In the genomic region with DNA sequence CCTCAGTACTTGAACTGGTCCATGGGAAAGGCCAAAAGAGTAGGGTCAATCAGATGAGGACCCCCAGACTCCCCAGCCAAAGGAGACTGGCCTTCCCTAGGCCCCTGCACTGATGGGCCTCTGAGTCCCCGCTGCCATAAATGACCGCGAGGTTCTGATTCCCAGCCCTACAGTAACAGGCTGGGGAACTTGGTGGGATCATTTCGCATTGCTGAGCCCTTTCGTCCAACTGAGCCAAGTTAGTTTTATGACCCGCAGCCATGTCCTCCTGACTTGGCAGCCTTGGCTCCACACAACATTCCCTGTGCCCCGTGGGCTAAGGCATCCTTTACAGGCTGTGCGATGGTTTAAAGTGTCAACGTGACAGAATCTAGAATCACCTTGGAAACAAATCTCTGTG, we compare ENCODE assay signal across 8 mouse cellular contexts. TPM values are rescaled to one million over a fixed set of nuclear protein-coding genes. Genes with fewer than 3 reads are reported as not detected.
DNase-seq lines count a peak whose midpoint lies in the region; ATAC-seq and TF ChIP-seq lines count a peak whose summit lies in the region.

No protein-coding gene starts in this region.

- DNase-seq in heart, embryonic 10.5 days (ENCODE audit: low spot score) = no peak
- no peak for DNase-seq in heart, adult 18-20 months
- no peak for DNase-seq in c-Kit-positive CD71-positive TER-119-positive erythroid progenitor cells, embryonic 14.5 days (ENCODE audit: low spot score)
- no peak for DNase-seq in spleen, adult 12 weeks (ENCODE audit: low spot score)
- no peak for DNase-seq in thymus, adult 18-20 months

- peaks cover 25% of the 10 kb centered on the region for H3K79me3 ChIP-seq in C2C12 (ENCODE audit: low read depth)

- no peaks in the 10 kb centered on the region for H3K9me3 ChIP-seq in heart, embryonic 10.5 days
- H3K9me3 ChIP-seq in forebrain, embryonic 15.5 days = no peaks in the 10 kb centered on the region
- H3K9me3 ChIP-seq in liver, embryonic 16.5 days (replicated peaks; ENCODE audit: control insufficient read depth, low read length) = no peaks in the 10 kb centered on the region

- peak overlapping the region; percentile 65; the same call in 1 of the 2 replicates for H3K9ac ChIP-seq in forebrain, embryonic 15.5 days (replicated peaks)
- peak overlapping the region; percentile 96 for H3K9ac ChIP-seq in liver, embryonic 16.5 days (ENCODE audit: low read depth, low read length)

- WGBS in heart, embryonic 10.5 days = 45% methylated on average over 9 of the region's 9 CpGs
- WGBS in forebrain, embryonic 15.5 days = 50% methylated on average over 9 of the region's 9 CpGs
- WGBS in liver, embryonic 16.5 days (ENCODE audit: insufficient replicate concordance) = 58% methylated on average over 9 of the region's 9 CpGs

- H3K4me1 ChIP-seq in heart, embryonic 10.5 days = peaks cover 36% of the 10 kb centered on the region
- peaks cover 35% of the 10 kb centered on the region for H3K4me1 ChIP-seq in forebrain, embryonic 15.5 days
- H3K4me1 ChIP-seq in liver, embryonic 16.5 days (ENCODE audit: control insufficient read depth, low read depth, low read length) = peaks cover 41% of the 10 kb centered on the region

- no peaks in the 10 kb centered on the region for H3K27me3 ChIP-seq in heart, embryonic 10.5 days (ENCODE audit: insufficient read depth, poor library complexity, severe bottlenecking)
- no peaks in the 10 kb centered on the region for H3K27me3 ChIP-seq in C2C12 (ENCODE audit: control insufficient read depth, insufficient read depth, insufficient read length)
- no peaks in the 10 kb centered on the region for H3K27me3 ChIP-seq in forebrain, embryonic 15.5 days
- H3K27me3 ChIP-seq in liver, embryonic 16.5 days (ENCODE audit: control insufficient read depth, insufficient read depth, low read depth, low read length) = no peaks in the 10 kb centered on the region

- TF ChIP-seq CTCF in C2C12 (IDR thresholded peaks at IDR 0.05; ENCODE audit: control insufficient read depth, insufficient read depth, insufficient read length) = no peak

- peak overlapping the region; percentile 96 for H3K27ac ChIP-seq in heart, embryonic 10.5 days
- no peak overlapping the region for H3K27ac ChIP-seq in forebrain, embryonic 15.5 days (replicated peaks)
- H3K27ac ChIP-seq in liver, embryonic 16.5 days (ENCODE audit: low read length) = peak overlapping the region; percentile 88

- H3K79me2 ChIP-seq in C2C12 (ENCODE audit: control insufficient read depth, insufficient read depth) = peaks cover 37% of the 10 kb centered on the region

- ATAC-seq in forebrain, embryonic 15.5 days (replicated peaks) = no peak
- no peak for ATAC-seq in liver, embryonic 16.5 days (ENCODE audit: low read depth)

- H3ac ChIP-seq in C2C12 (ENCODE audit: control insufficient read depth, insufficient read length, low read depth) = peak overlapping the region; percentile 13

- H3K36me3 ChIP-seq in heart, embryonic 10.5 days = no peaks in the 10 kb centered on the region
- H3K36me3 ChIP-seq in C2C12 (ENCODE audit: control insufficient read depth, insufficient read depth) = no peaks in the 10 kb centered on the region
- no peaks in the 10 kb centered on the region for H3K36me3 ChIP-seq in forebrain, embryonic 15.5 days
- no peaks in the 10 kb centered on the region for H3K36me3 ChIP-seq in liver, embryonic 16.5 days (ENCODE audit: control insufficient read depth, insufficient read depth)

- H3K4me3 ChIP-seq in heart, embryonic 10.5 days = peak overlapping the region; percentile 66
- peak overlapping the region; percentile 48 for H3K4me3 ChIP-seq in C2C12 (ENCODE audit: insufficient read depth, poor library complexity, severe bottlenecking)
- H3K4me3 ChIP-seq in forebrain, embryonic 15.5 days = peak overlapping the region; percentile 60
- peak overlapping the region; percentile 94 for H3K4me3 ChIP-seq in liver, embryonic 16.5 days (ENCODE audit: low read depth, low read length)

- H3K4me2 ChIP-seq in forebrain, embryonic 15.5 days (replicated peaks) = peak overlapping the region; percentile 83
- H3K4me2 ChIP-seq in liver, embryonic 16.5 days (ENCODE audit: low read depth, low read length) = peak overlapping the region; percentile 95

TF ChIP-seq in C2C12, 6 proteins besides CTCF, POLR2A, EP300 and RAD21:
- TF ChIP-seq MYOG (IDR thresholded peaks at IDR 0.05; ENCODE audit: control insufficient read depth, extremely low read depth, insufficient read length) (no peak), FOSL1 (IDR thresholded peaks at IDR 0.05; ENCODE audit: insufficient read depth, low read length, poor library complexity, severe bottlenecking) (no peak), USF1 (IDR thresholded peaks at IDR 0.05; ENCODE audit: low read depth) (no peak), MYOD1 (IDR thresholded peaks at IDR 0.05; ENCODE audit: control insufficient read depth, insufficient read length, low read depth) (no peak), CEBPB (IDR thresholded peaks at IDR 0.05; ENCODE audit: low read depth) (no peak), MAX (IDR thresholded peaks at IDR 0.05) (no peak)

RNA-seq across cellular contexts. Expression of a gene that starts 1.0 kb away (rescaled TPM):
- polyA plus RNA-seq in heart, embryonic 10.5 days (2016; fragmentation: Nextera tagmentation; extraction: Ambion mirVana) = 24.0 and 27.0 TPM in 2 replicates
- total RNA-seq in heart, adult 18-20 months (2021) = 10 to 100 TPM; 12.5 to 16.2 TPM
- polyA plus RNA-seq in C2C12 (2012; fragmentation: generic; extraction: Trizol) = 17.3 TPM
- polyA plus RNA-seq in forebrain, embryonic 15.5 days (2015; fragmentation: Nextera tagmentation; extraction: Ambion mirVana) = 10.1 and 10.3 TPM in 2 replicates
- 8.8 and 10.1 TPM in 2 replicates for polyA plus RNA-seq in liver, embryonic 16.5 days (2015; fragmentation: Nextera tagmentation; extraction: Ambion mirVana)

RNA-seq across cellular contexts. Expression of a gene that starts 1.1 kb away (rescaled TPM):
- 42.7 and 50.2 TPM in 2 replicates for polyA plus RNA-seq in heart, embryonic 10.5 days (2016; fragmentation: Nextera tagmentation; extraction: Ambion mirVana)
- total RNA-seq in heart, adult 18-20 months (2021) = 10 to 100 TPM; 21.8 to 22.1 TPM
- 29.5 TPM for polyA plus RNA-seq in C2C12 (2012; fragmentation: generic; extraction: Trizol)
- 96.5 and 102 TPM in 2 replicates for polyA plus RNA-seq in forebrain, embryonic 15.5 days (2015; fragmentation: Nextera tagmentation; extraction: Ambion mirVana)
- polyA plus RNA-seq in liver, embryonic 16.5 days (2015; fragmentation: Nextera tagmentation; extraction: Ambion mirVana) = 18.4 and 19.8 TPM in 2 replicates
